Mouse (Mus musculus): ENCODE results near the gene Aplf.

DNA sequence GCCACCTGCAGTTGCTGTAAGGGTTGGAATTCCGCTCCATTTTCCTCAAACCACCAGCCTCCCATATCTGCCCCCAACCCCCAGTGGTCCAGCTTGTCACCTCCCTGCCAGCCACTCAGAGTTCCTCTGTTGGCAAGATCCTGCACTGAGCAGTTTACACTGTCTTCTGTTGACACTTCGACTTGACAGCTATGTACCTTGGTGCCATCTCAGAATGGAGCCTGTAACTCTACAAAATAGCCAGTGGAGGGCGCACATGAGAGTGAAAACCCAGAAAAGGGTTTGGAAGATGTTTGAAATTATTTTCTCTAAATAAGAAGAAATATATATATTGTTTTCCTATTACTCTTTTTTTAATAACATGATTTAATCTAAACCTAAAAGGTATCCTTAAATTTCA, 34.3 kb upstream of the Aplf start:
- TF ChIP-seq POU5F1 (IDR thresholded peaks at IDR 0.05; ENCODE audit: borderline replicate concordance, low read length) (no peak), CTCF (conservative IDR thresholded peaks at IDR 0.05; ENCODE audit: low read length) (peak; percentile 64), NANOG (IDR thresholded peaks at IDR 0.05; ENCODE audit: borderline replicate concordance, low read length) (no peak)

All from E14TG2a.4 (cell line).